In genomic region chr8:34485905-34486304, GRCm38 (mm10) we compare ENCODE assay signal across 20 mouse cellular contexts.
"Had no signal": no experiment of that assay in that cellular context is flagged by ENCODE, and none has a peak within 500 bp of the region (broad histone marks: within the 10 kb centered on the region; RNA-seq: fewer than 3 reads in every experiment).

No protein-coding gene starts in this region.

- DNase-seq: kidney, adult 11 months; kidney, adult 8-10 months; kidney, postnatal 10 days; kidney, postnatal 36 days; layer of hippocampus, postnatal 36 days; liver, embryonic 13.5 days; lung, adult 2 months; lung, postnatal 14 days; lung, postnatal 4 days; right cerebral cortex, adult 18-20 months; right cerebral cortex, postnatal 14 days; right cerebral cortex, postnatal 4 days had no signal

- H3K36me3 ChIP-seq: kidney, embryonic 15.5 days; liver, embryonic 13.5 days; midbrain, embryonic 10.5 days; midbrain, embryonic 13.5 days; stomach, embryonic 15.5 days had no signal

- H3K27ac ChIP-seq: kidney, embryonic 15.5 days; left cerebral cortex, adult 2 months; liver, embryonic 13.5 days; midbrain, embryonic 13.5 days; stomach, embryonic 15.5 days had no signal

- H3K4me2 ChIP-seq: kidney, embryonic 15.5 days; liver, embryonic 13.5 days; midbrain, embryonic 13.5 days; stomach, embryonic 15.5 days had no signal

- H3K27me3 ChIP-seq: kidney, embryonic 15.5 days; liver, embryonic 13.5 days; midbrain, embryonic 13.5 days; stomach, embryonic 15.5 days had no signal

- H3K4me1 ChIP-seq: kidney, embryonic 15.5 days; liver, embryonic 13.5 days; stomach, embryonic 15.5 days had no signal

- H3K9ac ChIP-seq: kidney, embryonic 15.5 days; liver, embryonic 13.5 days; midbrain, embryonic 13.5 days; stomach, embryonic 15.5 days had no signal

- H3K4me3 ChIP-seq: kidney, embryonic 15.5 days; left cerebral cortex, adult 2 months; liver, embryonic 13.5 days; megakaryocyte, embryonic 14.5 days; midbrain, embryonic 10.5 days; midbrain, embryonic 13.5 days; myocyte; stomach, embryonic 15.5 days had no signal

- H3K9me3 ChIP-seq: kidney, embryonic 15.5 days; liver, embryonic 13.5 days; megakaryocyte, embryonic 14.5 days; midbrain, embryonic 10.5 days; midbrain, embryonic 13.5 days; stomach, embryonic 15.5 days had no signal

- ATAC-seq: midbrain, embryonic 16.5 days had no signal
